Mouse (Mus musculus) megakaryocyte, embryonic 14.5 days (primary cell): ENCODE data around the gene Mpv17.

ENCODE experiments used
- FLI1 ChIP-seq: IDR thresholded peaks from 2 replicates; pipeline ENCODE4 v1.6.1; 2012; ENCODE audit warnings: low read length, inconsistent platforms, mixed read lengths
- GATA1 ChIP-seq: IDR thresholded peaks from 3 replicates; pipeline ENCODE4 v1.6.1; 2012; ENCODE audit warnings: mixed read lengths, low read length, inconsistent platforms, borderline replicate concordance

DNA sequence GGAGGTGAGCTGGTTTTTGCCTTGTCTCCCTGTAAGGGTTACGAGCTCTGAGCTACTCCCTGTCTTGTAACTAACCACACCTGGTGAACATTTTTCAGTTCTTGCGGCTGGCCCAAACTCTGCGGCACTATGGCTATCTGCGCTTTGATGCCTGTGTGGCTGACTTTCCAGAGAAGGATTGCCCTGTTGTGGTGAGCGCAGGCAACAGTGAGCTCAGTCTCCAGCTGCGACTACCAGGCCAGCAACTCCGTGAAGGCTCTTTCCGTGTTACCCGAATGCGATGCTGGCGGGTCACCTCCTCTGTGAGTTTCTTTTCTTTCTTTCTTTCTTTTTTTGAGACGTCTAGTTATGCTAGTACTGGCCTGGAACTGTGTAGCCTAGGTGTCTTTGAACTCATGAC lies 43.0 kb upstream of the Mpv17 start:
- TF ChIP-seq GATA1 (no peak), FLI1 (no peak)
